Mouse (Mus musculus): ENCODE results near the gene Mast1. TPM values are rescaled to one million over a fixed set of nuclear protein-coding genes. Genes with fewer than 3 reads are reported as not detected.
A peak's percentile ranks its signal among the peaks of the same experiment; 100 is the strongest.

The Mast1 gene
- polyA plus RNA-seq, 1 experiment from 2014 or later: 0.15 TPM

- ATAC-seq (ENCODE audit: low read depth): no peak
- no peaks in the 10 kb centered on the region for H3K9me3 ChIP-seq (replicated peaks; ENCODE audit: control insufficient read depth, low read length)
- WGBS (ENCODE audit: insufficient replicate concordance): 10% methylated on average over 17 of the region's 17 CpGs
- no peak within 1 kb of the TSS for H3K9ac ChIP-seq (ENCODE audit: low read depth, low read length)
- H3K27ac ChIP-seq (ENCODE audit: low read length): no peak within 1 kb of the TSS
- peaks cover 79% of the 10 kb centered on the region for H3K27me3 ChIP-seq (ENCODE audit: control insufficient read depth, insufficient read depth, low read depth, low read length)
- peak within 1 kb of the TSS; percentile 36 for H3K4me2 ChIP-seq (ENCODE audit: low read depth, low read length)
- H3K4me3 ChIP-seq (ENCODE audit: low read depth, low read length): peak within 1 kb of the TSS; percentile 24
- no peaks in the 10 kb centered on the region for H3K36me3 ChIP-seq (ENCODE audit: control insufficient read depth, insufficient read depth)
- H3K4me1 ChIP-seq (ENCODE audit: control insufficient read depth, low read depth, low read length): peaks cover 13% of the 10 kb centered on the region
These were observed 9.5 kb upstream of the Mast1 start, which contains the start of gene Rtbdn for GRCm38 (mm10) chr8:84946528-84947240. Gene Rtbdn, plus strand, starts transcription at chr8:84946991.

- Histone ChIP-seq H3K4me3 (ENCODE audit: low read depth, low read length) (peak overlapping the region; percentile 24), H3K36me3 (ENCODE audit: control insufficient read depth, insufficient read depth) (no peaks in the 10 kb centered on the region)
- no peak for ATAC-seq (ENCODE audit: low read depth)
These were observed 8.7 kb upstream of the Mast1 start for GRCm38 (mm10) chr8:84945633-84946527.

GRCm38 (mm10) chr8:84945235-84945632, 8.1 kb upstream of the Mast1 start:
- Histone ChIP-seq H3K4me2 (ENCODE audit: low read depth, low read length) (no peak overlapping the region), H3K36me3 (ENCODE audit: control insufficient read depth, insufficient read depth) (no peaks in the 10 kb centered on the region), H3K9ac (ENCODE audit: low read depth, low read length) (no peak overlapping the region), H3K9me3 (replicated peaks; ENCODE audit: control insufficient read depth, low read length) (no peaks in the 10 kb centered on the region), H3K27ac (ENCODE audit: low read length) (no peak overlapping the region), H3K4me1 (ENCODE audit: control insufficient read depth, low read depth, low read length) (peaks cover 13% of the 10 kb centered on the region), H3K27me3 (ENCODE audit: control insufficient read depth, insufficient read depth, low read depth, low read length) (peaks cover 70% of the 10 kb centered on the region), H3K4me3 (ENCODE audit: low read depth, low read length) (no peak overlapping the region)
- 8% methylated on average over 11 of the region's 11 CpGs for WGBS (ENCODE audit: insufficient replicate concordance)
- no peak for ATAC-seq (ENCODE audit: low read depth)

More at GRCm38 (mm10) chr8:84945633-84946527, 8.7 kb upstream of the Mast1 start:
- Histone ChIP-seq H3K27ac (ENCODE audit: low read length) (no peak overlapping the region), H3K4me1 (ENCODE audit: control insufficient read depth, low read depth, low read length) (peaks cover 13% of the 10 kb centered on the region), H3K9me3 (replicated peaks; ENCODE audit: control insufficient read depth, low read length) (no peaks in the 10 kb centered on the region), H3K9ac (ENCODE audit: low read depth, low read length) (no peak overlapping the region), H3K27me3 (ENCODE audit: control insufficient read depth, insufficient read depth, low read depth, low read length) (peaks cover 76% of the 10 kb centered on the region), H3K4me2 (ENCODE audit: low read depth, low read length) (peak overlapping the region; percentile 36)
- WGBS (ENCODE audit: insufficient replicate concordance): under 1% methylated on average over 38 of the region's 67 CpGs

GRCm38 (mm10) chr8:84944478-84945160, 7.5 kb upstream of the Mast1 start:
- H3K9ac ChIP-seq (ENCODE audit: low read depth, low read length): no peak overlapping the region
- no peak overlapping the region for H3K27ac ChIP-seq (ENCODE audit: low read length)
- peak overlapping the region; percentile 9; the same call in 1 of the 2 replicates for H3K4me3 ChIP-seq (ENCODE audit: low read depth, low read length)
- peak overlapping the region; percentile 17 for H3K4me2 ChIP-seq (ENCODE audit: low read depth, low read length)
- H3K9me3 ChIP-seq (replicated peaks; ENCODE audit: control insufficient read depth, low read length): no peaks in the 10 kb centered on the region
- WGBS (ENCODE audit: insufficient replicate concordance): 3% methylated on average over 26 of the region's 26 CpGs
- peak; percentile 83 for ATAC-seq (ENCODE audit: low read depth)
- no peaks in the 10 kb centered on the region for H3K36me3 ChIP-seq (ENCODE audit: control insufficient read depth, insufficient read depth)
- H3K4me1 ChIP-seq (ENCODE audit: control insufficient read depth, low read depth, low read length): peaks cover 13% of the 10 kb centered on the region
- H3K27me3 ChIP-seq (ENCODE audit: control insufficient read depth, insufficient read depth, low read depth, low read length): peaks cover 66% of the 10 kb centered on the region

- Histone ChIP-seq H3K9me3 (replicated peaks; ENCODE audit: control insufficient read depth, low read length) (no peaks in the 10 kb centered on the region), H3K4me1 (ENCODE audit: control insufficient read depth, low read depth, low read length) (peaks cover 13% of the 10 kb centered on the region), H3K27me3 (ENCODE audit: control insufficient read depth, insufficient read depth, low read depth, low read length) (peaks cover 69% of the 10 kb centered on the region), H3K27ac (ENCODE audit: low read length) (no peak overlapping the region), H3K4me3 (ENCODE audit: low read depth, low read length) (no peak overlapping the region), H3K36me3 (ENCODE audit: control insufficient read depth, insufficient read depth) (no peaks in the 10 kb centered on the region), H3K9ac (ENCODE audit: low read depth, low read length) (no peak overlapping the region), H3K4me2 (ENCODE audit: low read depth, low read length) (no peak overlapping the region)
- no peak for ATAC-seq (ENCODE audit: low read depth)
- 17% methylated on average over 4 of the region's 4 CpGs for WGBS (ENCODE audit: insufficient replicate concordance)
These were observed 6.5 kb upstream of the Mast1 start for GRCm38 (mm10) chr8:84943699-84944098.

- WGBS (ENCODE audit: insufficient replicate concordance): 48% methylated on average over 13 of the region's 13 CpGs
- Histone ChIP-seq H3K9ac (ENCODE audit: low read depth, low read length) (no peak overlapping the region), H3K27me3 (ENCODE audit: control insufficient read depth, insufficient read depth, low read depth, low read length) (peaks cover 64% of the 10 kb centered on the region), H3K27ac (ENCODE audit: low read length) (no peak overlapping the region), H3K36me3 (ENCODE audit: control insufficient read depth, insufficient read depth) (no peaks in the 10 kb centered on the region), H3K4me3 (ENCODE audit: low read depth, low read length) (no peak overlapping the region), H3K9me3 (replicated peaks; ENCODE audit: control insufficient read depth, low read length) (no peaks in the 10 kb centered on the region), H3K4me1 (ENCODE audit: control insufficient read depth, low read depth, low read length) (peaks cover 17% of the 10 kb centered on the region), H3K4me2 (ENCODE audit: low read depth, low read length) (no peak overlapping the region)
- ATAC-seq (ENCODE audit: low read depth): no peak
These were observed 694 bp upstream of the Mast1 start for GRCm38 (mm10) chr8:84937620-84938485.

- Histone ChIP-seq H3K9ac (ENCODE audit: low read depth, low read length) (no peak overlapping the region), H3K27me3 (ENCODE audit: control insufficient read depth, insufficient read depth, low read depth, low read length) (peaks cover 71% of the 10 kb centered on the region), H3K36me3 (ENCODE audit: control insufficient read depth, insufficient read depth) (no peaks in the 10 kb centered on the region), H3K27ac (ENCODE audit: low read length) (no peak overlapping the region), H3K9me3 (replicated peaks; ENCODE audit: control insufficient read depth, low read length) (no peaks in the 10 kb centered on the region), H3K4me1 (ENCODE audit: control insufficient read depth, low read depth, low read length) (peaks cover 17% of the 10 kb centered on the region), H3K4me3 (ENCODE audit: low read depth, low read length) (peak overlapping the region; percentile 51), H3K4me2 (ENCODE audit: low read depth, low read length) (peak overlapping the region; percentile 74)
- no peak for ATAC-seq (ENCODE audit: low read depth)
- 20% methylated on average over 23 of the region's 23 CpGs for WGBS (ENCODE audit: insufficient replicate concordance)
These were observed 858 bp downstream of the Mast1 start for GRCm38 (mm10) chr8:84936041-84936961.
